Mouse (Mus musculus): ENCODE data around the gene Alox12e. TPM values are rescaled to one million over a fixed set of nuclear protein-coding genes. Genes with fewer than 3 reads are reported as not detected.

Alox12e gene
- polyA plus RNA-seq (2012; rRNA removed) = 0.03 TPM in 1 of 2 replicates, not detected in the other

GRCm38 (mm10) chr11:70322528-70322927 lies at the start of gene Alox12e:
Gene Alox12e, minus strand, starts transcription at chr11:70322628.

GRCm38 (mm10) chr11:70351868-70352267 lies 29.4 kb upstream of the Alox12e start, which contains the start of gene Alox15:
Gene Alox15, minus strand, starts transcription at chr11:70352031.

Other genes starting within 250 kb of the Alox12e start
- gene Asgr2, start 230.0 kb downstream of the Alox12e start, polyA plus RNA-seq (2012; rRNA removed) = 0.28 and 0.35 TPM in 2 replicates
- gene Mgl2, start 192.3 kb downstream of the Alox12e start, polyA plus RNA-seq (2012; rRNA removed) = 0.74 and 0.91 TPM in 2 replicates
- gene Clec10a, start 166.4 kb downstream of the Alox12e start, polyA plus RNA-seq (2012; rRNA removed) = 0.93 and 1.1 TPM in 2 replicates
- gene Slc16a11, start 109.9 kb downstream of the Alox12e start, polyA plus RNA-seq (2012; rRNA removed) = 16.9 and 18.9 TPM in 2 replicates
- gene Slc16a13, start 101.6 kb downstream of the Alox12e start, polyA plus RNA-seq (2012; rRNA removed) = 10.1 and 12.7 TPM in 2 replicates
- gene Bcl6b, start 92.8 kb downstream of the Alox12e start, polyA plus RNA-seq (2012; rRNA removed) = 5.1 and 5.5 TPM in 2 replicates
- gene 0610010K14Rik, start 84.7 kb downstream of the Alox12e start, polyA plus RNA-seq (2012; rRNA removed) = 150 and 160 TPM in 2 replicates
- gene Gm21988, start 82.8 kb downstream of the Alox12e start, polyA plus RNA-seq (2012; rRNA removed) = 12.2 and 12.8 TPM in 2 replicates
- gene Rnasek, start 82.8 kb downstream of the Alox12e start, polyA plus RNA-seq (2012; rRNA removed) = 122 and 145 TPM in 2 replicates
- gene Alox12, start 67.3 kb downstream of the Alox12e start, polyA plus RNA-seq (2012; rRNA removed) = 0.45 and 0.60 TPM in 2 replicates
- 0.12 and 0.45 TPM in 2 replicates for gene Alox15, start 29.4 kb upstream of the Alox12e start, polyA plus RNA-seq (2012; rRNA removed)
- 22.4 and 26.1 TPM in 2 replicates for gene Pelp1, start 87.4 kb upstream of the Alox12e start, polyA plus RNA-seq (2012; rRNA removed)
- 64.3 and 77.9 TPM in 2 replicates for gene Arrb2, start 110.0 kb upstream of the Alox12e start, polyA plus RNA-seq (2012; rRNA removed)
- gene Med11, start 129.3 kb upstream of the Alox12e start, polyA plus RNA-seq (2012; rRNA removed) = 29.5 and 33.2 TPM in 2 replicates
- gene Zmynd15, start 136.8 kb upstream of the Alox12e start, polyA plus RNA-seq (2012; rRNA removed) = 1.4 and 1.6 TPM in 2 replicates
- gene Cxcl16, start 137.4 kb upstream of the Alox12e start, polyA plus RNA-seq (2012; rRNA removed) = 2.1 and 4.0 TPM in 2 replicates
- 5.3 and 6.0 TPM in 2 replicates for gene Tm4sf5, start 182.6 kb upstream of the Alox12e start, polyA plus RNA-seq (2012; rRNA removed)
- 0.17 TPM in 1 of 2 replicates, not detected in the other for gene Vmo1, start 192.0 kb upstream of the Alox12e start, polyA plus RNA-seq (2012; rRNA removed)
- gene Gltpd2, start 196.6 kb upstream of the Alox12e start, polyA plus RNA-seq (2012; rRNA removed) = not detected in 2 replicates
- gene Psmb6, start 202.7 kb upstream of the Alox12e start, polyA plus RNA-seq (2012; rRNA removed) = 411 and 440 TPM in 2 replicates
- gene Gm40193, start 210.3 kb upstream of the Alox12e start, polyA plus RNA-seq (2012; rRNA removed) = not detected in 2 replicates
- 30.0 and 37.4 TPM in 2 replicates for gene Pld2, start 217.4 kb upstream of the Alox12e start, polyA plus RNA-seq (2012; rRNA removed)
- 97.3 and 104 TPM in 2 replicates for gene Mink1, start 240.3 kb upstream of the Alox12e start, polyA plus RNA-seq (2012; rRNA removed)

All from central nervous system, embryonic 18 days (tissue).